Mouse (Mus musculus) midbrain, embryonic 14.5 days (tissue): ENCODE results near the gene Plxna2. TPM values are rescaled to one million over a fixed set of nuclear protein-coding genes. Genes with fewer than 3 reads are reported as not detected.

Experiments used
- ATAC-seq: fragments of 200-750 bp; cut with Nextera tagmentation; 2 replicates; pipeline ENCODE4 v1.8.0; 2017; ENCODE audit warnings: moderate number of reproducible peaks, moderate library complexity; ENCODE audit not compliant: low FRiP score, low TSS enrichment
- DNase-seq: peaks from one replicate; pipeline ENCODE4 v3.0.0-alpha.2; 2015
- H3K27ac ChIP-seq: fragments of 300-500 bp; sonication (generic); replicated peaks from 2 replicates; pipeline ENCODE4 v1.5.1; 2014; ENCODE audit warnings: mild to moderate bottlenecking, low read depth, low read length, moderate library complexity
- H3K27me3 ChIP-seq: fragments of 300-500 bp; sonication (generic); 2 replicates; pipeline ENCODE4 v1.6.1; 2014; ENCODE audit warnings: low read length, control low read depth, mixed read lengths; ENCODE audit not compliant: control insufficient read depth, insufficient read depth
- H3K36me3 ChIP-seq: fragments of 300-500 bp; sonication (generic); 2 replicates; pipeline ENCODE4 v1.6.1; 2014; ENCODE audit warnings: low read length, control low read depth; ENCODE audit not compliant: control insufficient read depth, insufficient read depth
- H3K4me1 ChIP-seq: fragments of 300-500 bp; sonication (generic); 2 replicates; pipeline ENCODE4 v1.6.1; 2014; ENCODE audit warnings: mild to moderate bottlenecking, antibody characterized with exemption, low read length, control low read depth; ENCODE audit not compliant: control insufficient read depth, insufficient read depth
- H3K4me2 ChIP-seq: fragments of 300-500 bp; sonication (generic); 2 replicates; pipeline ENCODE4 v1.6.1; 2014; ENCODE audit warnings: mild to moderate bottlenecking, low read length, moderate library complexity
- H3K4me3 ChIP-seq: fragments of 300-500 bp; sonication (generic); replicated peaks from 2 replicates; pipeline ENCODE4 v1.5.1; 2014; ENCODE audit warnings: low read depth, low read length
- H3K9ac ChIP-seq: fragments of 300-500 bp; sonication (generic); replicated peaks from 2 replicates; pipeline ENCODE4 v1.6.1; 2014; ENCODE audit warnings: mild to moderate bottlenecking, low read length, moderate library complexity
- H3K9me3 ChIP-seq: fragments of 300-500 bp; sonication (generic); 2 replicates; pipeline ENCODE4 v1.6.1; 2016; ENCODE audit warnings: low read length, control low read depth, mixed read lengths; ENCODE audit not compliant: control insufficient read depth
- WGBS: fragments of 180-500 bp; shearing (Covaris S2); extraction: QIAGEN DNeasy Blood & Tissue Kit; methylation state at CpG from one replicate; pipeline ENCODE4 v1.1.7; 2014; 5-methylcytosine and 5-hydroxymethylcytosine counted together
- polyA plus RNA-seq: library from polyadenylated mRNA; unstranded; fragments of >200 nt; fragmentation: Nextera tagmentation; extraction: Ambion mirVana; gene quantifications from 2 replicates; pipeline ENCODE4 v1.2.1, GENCODE M21; 2014

The Plxna2 gene
- polyA plus RNA-seq, 1 experiment from 2014 or later = 24.1 TPM

- H3K9ac ChIP-seq = no peak overlapping the region
- H3K4me3 ChIP-seq = no peak overlapping the region
- no peak overlapping the region for H3K27ac ChIP-seq
- no peaks in the 10 kb centered on the region for H3K27me3 ChIP-seq
- peak; percentile 80 for DNase-seq
- H3K4me1 ChIP-seq = no peaks in the 10 kb centered on the region
- no peak overlapping the region for H3K4me2 ChIP-seq
- peaks cover 33% of the 10 kb centered on the region for H3K36me3 ChIP-seq
- ATAC-seq = no peak
- no peaks in the 10 kb centered on the region for H3K9me3 ChIP-seq
- WGBS = 51% methylated on average over 2 of the region's 2 CpGs
Measured at GRCm38 (mm10) chr1:194753168-194753567, 135.2 kb downstream of the Plxna2 start.

GRCm38 (mm10) chr1:194756001-194756400 lies 138.0 kb downstream of the Plxna2 start:
- Histone ChIP-seq H3K9ac (no peak overlapping the region), H3K4me1 (no peaks in the 10 kb centered on the region), H3K9me3 (no peaks in the 10 kb centered on the region), H3K36me3 (peaks cover 37% of the 10 kb centered on the region), H3K27me3 (no peaks in the 10 kb centered on the region), H3K4me2 (no peak overlapping the region), H3K27ac (no peak overlapping the region), H3K4me3 (no peak overlapping the region)
- ATAC-seq = no peak
- DNase-seq = no peak

GRCm38 (mm10) chr1:194756409-194756808 lies 138.4 kb downstream of the Plxna2 start:
- H3K4me1 ChIP-seq = no peaks in the 10 kb centered on the region
- ATAC-seq (no peak), DNase-seq (no peak)
- H3K4me3 ChIP-seq = no peak overlapping the region
- 86% methylated on average over 2 of the region's 2 CpGs for WGBS
- peaks cover 33% of the 10 kb centered on the region for H3K36me3 ChIP-seq
- H3K27ac ChIP-seq = no peak overlapping the region
- no peak overlapping the region for H3K4me2 ChIP-seq
- no peaks in the 10 kb centered on the region for H3K9me3 ChIP-seq
- H3K9ac ChIP-seq = no peak overlapping the region
- H3K27me3 ChIP-seq = no peaks in the 10 kb centered on the region

- no peak for ATAC-seq
- peaks cover 30% of the 10 kb centered on the region for H3K36me3 ChIP-seq
Measured at GRCm38 (mm10) chr1:194756863-194757262, 138.8 kb downstream of the Plxna2 start.

GRCm38 (mm10) chr1:194761432-194762212 lies 143.6 kb downstream of the Plxna2 start:
- DNase-seq (no peak), ATAC-seq (no peak)
- H3K4me3 ChIP-seq = no peak overlapping the region
- H3K4me1 ChIP-seq = no peaks in the 10 kb centered on the region
- WGBS = 85% methylated on average over 2 of the region's 2 CpGs
- H3K9ac ChIP-seq = no peak overlapping the region
- H3K27me3 ChIP-seq = no peaks in the 10 kb centered on the region
- no peak overlapping the region for H3K4me2 ChIP-seq
- H3K27ac ChIP-seq = no peak overlapping the region
- H3K36me3 ChIP-seq = peaks cover 39% of the 10 kb centered on the region
- H3K9me3 ChIP-seq = no peaks in the 10 kb centered on the region

More at GRCm38 (mm10) chr1:194756863-194757262, 138.8 kb downstream of the Plxna2 start:
- no peaks in the 10 kb centered on the region for H3K27me3 ChIP-seq
- WGBS = 70% methylated on average over 3 of the region's 3 CpGs
- no peaks in the 10 kb centered on the region for H3K4me1 ChIP-seq
- no peak for DNase-seq
- H3K9me3 ChIP-seq = no peaks in the 10 kb centered on the region
- H3K4me3 ChIP-seq = no peak overlapping the region
- no peak overlapping the region for H3K4me2 ChIP-seq
- no peak overlapping the region for H3K9ac ChIP-seq
- H3K27ac ChIP-seq = no peak overlapping the region

GRCm38 (mm10) chr1:194762896-194763295 lies 144.9 kb downstream of the Plxna2 start:
- no peak for DNase-seq
- Histone ChIP-seq H3K27me3 (no peaks in the 10 kb centered on the region), H3K4me1 (no peaks in the 10 kb centered on the region), H3K36me3 (peaks cover 49% of the 10 kb centered on the region), H3K4me3 (no peak overlapping the region), H3K4me2 (no peak overlapping the region), H3K9me3 (no peaks in the 10 kb centered on the region), H3K9ac (no peak overlapping the region), H3K27ac (no peak overlapping the region)
- ATAC-seq = no peak
- 56% methylated on average over 5 of the region's 5 CpGs for WGBS

- Histone ChIP-seq H3K4me1 (no peaks in the 10 kb centered on the region), H3K36me3 (peaks cover 53% of the 10 kb centered on the region), H3K27me3 (no peaks in the 10 kb centered on the region), H3K9me3 (no peaks in the 10 kb centered on the region), H3K4me3 (no peak overlapping the region), H3K27ac (no peak overlapping the region), H3K4me2 (no peak overlapping the region), H3K9ac (no peak overlapping the region)
- ATAC-seq = no peak
- DNase-seq = no peak
Measured at GRCm38 (mm10) chr1:194764951-194765350, 146.9 kb downstream of the Plxna2 start.

- H3K4me2 ChIP-seq = no peak overlapping the region
- H3K4me3 ChIP-seq = no peak overlapping the region
- no peak for DNase-seq
- H3K36me3 ChIP-seq = peaks cover 32% of the 10 kb centered on the region
- H3K27ac ChIP-seq = no peak overlapping the region
- 97% methylated on average over 1 of the region's 1 CpGs for WGBS
- no peaks in the 10 kb centered on the region for H3K4me1 ChIP-seq
- no peaks in the 10 kb centered on the region for H3K9me3 ChIP-seq
- H3K9ac ChIP-seq = no peak overlapping the region
- ATAC-seq = no peak
- no peaks in the 10 kb centered on the region for H3K27me3 ChIP-seq
Measured at GRCm38 (mm10) chr1:194768799-194769198, 150.8 kb downstream of the Plxna2 start.

- no peak overlapping the region for H3K4me3 ChIP-seq
- ATAC-seq (no peak), DNase-seq (no peak)
- 53% methylated on average over 3 of the region's 3 CpGs for WGBS
- H3K4me2 ChIP-seq = no peak overlapping the region
- H3K27me3 ChIP-seq = no peaks in the 10 kb centered on the region
- H3K27ac ChIP-seq = no peak overlapping the region
- H3K9ac ChIP-seq = no peak overlapping the region
- H3K36me3 ChIP-seq = peaks cover 18% of the 10 kb centered on the region
- no peaks in the 10 kb centered on the region for H3K9me3 ChIP-seq
- H3K4me1 ChIP-seq = no peaks in the 10 kb centered on the region
Measured at GRCm38 (mm10) chr1:194772053-194772452, 154.0 kb downstream of the Plxna2 start.
